Mouse (Mus musculus) G1E (cell line): ENCODE data around the gene Smc5. TPM values are rescaled to one million over a fixed set of nuclear protein-coding genes. Genes with fewer than 3 reads are reported as not detected.

ENCODE experiments used
- ATAC-seq: 2 replicates; pipeline ENCODE4 v1.8.0; 2016; ENCODE audit warnings: mild to moderate bottlenecking; ENCODE audit not compliant: insufficient number of reproducible peaks, poor library complexity, low FRiP score, severe bottlenecking; ENCODE audit errors: extremely low read depth
- DNase-seq: peaks from one replicate; pipeline ENCODE4 v3.0.0; 2012; ENCODE audit warnings: low spot score
- H3K27me3 ChIP-seq: 2 replicates; pipeline ENCODE4 v1.6.1; 2012; ENCODE audit warnings: mild to moderate bottlenecking, low read length, inconsistent platforms; ENCODE audit not compliant: insufficient read depth
- H3K36me3 ChIP-seq: replicated peaks from 2 replicates; pipeline ENCODE3; 2012; ENCODE audit warnings: mild to moderate bottlenecking, inconsistent platforms
- H3K4me1 ChIP-seq: 2 replicates; pipeline ENCODE4 v1.6.1; 2012; ENCODE audit warnings: low read depth, low read length, inconsistent platforms, mixed read lengths; ENCODE audit not compliant: insufficient read depth
- H3K4me3 ChIP-seq: 2 replicates; pipeline ENCODE4 v1.5.1; 2012; ENCODE audit warnings: low read depth, mild to moderate bottlenecking, inconsistent platforms, low read length, moderate library complexity, mixed read lengths
- H3K9me3 ChIP-seq: replicated peaks from 2 replicates; pipeline ENCODE4 v1.6.1; 2012; ENCODE audit warnings: inconsistent platforms
- CTCF ChIP-seq: IDR thresholded peaks from 2 replicates; pipeline ENCODE4 v1.5.1; 2012; ENCODE audit warnings: low read depth, low read length, inconsistent platforms, mixed read lengths
- GATA1 ChIP-seq: IDR thresholded peaks from 2 replicates; pipeline ENCODE4 v1.6.1; 2012; ENCODE audit warnings: borderline replicate concordance, low read length, inconsistent platforms, mixed read lengths
- GATA2 ChIP-seq: IDR thresholded peaks from 2 replicates; pipeline ENCODE4 v1.6.1; 2012; ENCODE audit warnings: low read depth, low read length, inconsistent platforms, borderline replicate concordance
- POLR2AphosphoS5 ChIP-seq: IDR thresholded peaks from 2 replicates; pipeline ENCODE4 v1.6.1; 2012; ENCODE audit warnings: low read depth, low read length, inconsistent platforms; ENCODE audit not compliant: insufficient replicate concordance
- TAL1 ChIP-seq: conservative IDR thresholded peaks from 2 replicates; pipeline ENCODE4 v1.6.1; 2012; ENCODE audit warnings: low read depth, low read length, inconsistent platforms, mixed read lengths
- polyA plus RNA-seq: library from polyadenylated mRNA; stranded (reverse); fragments of >175 nt; gene quantifications from 2 replicates; pipeline ENCODE4 v1.2.3, GENCODE M21; 2012
- total RNA-seq, 2 experiments: library from RNA; stranded (forward) in 1 of 2; stranded (reverse) in 1 of 2; fragments of 200-1000 nt in 1 of 2; fragments of >200 nt in 1 of 2; fragmentation: Nextera tagmentation in 1 of 2; gene quantifications; 2 replicates each; pipeline ENCODE4 v1.2.3; 2014 to 2017

The Smc5 gene
- total and polyA plus RNA-seq, 3 experiments = 11.3 to 241 (median 104) TPM

DNA sequence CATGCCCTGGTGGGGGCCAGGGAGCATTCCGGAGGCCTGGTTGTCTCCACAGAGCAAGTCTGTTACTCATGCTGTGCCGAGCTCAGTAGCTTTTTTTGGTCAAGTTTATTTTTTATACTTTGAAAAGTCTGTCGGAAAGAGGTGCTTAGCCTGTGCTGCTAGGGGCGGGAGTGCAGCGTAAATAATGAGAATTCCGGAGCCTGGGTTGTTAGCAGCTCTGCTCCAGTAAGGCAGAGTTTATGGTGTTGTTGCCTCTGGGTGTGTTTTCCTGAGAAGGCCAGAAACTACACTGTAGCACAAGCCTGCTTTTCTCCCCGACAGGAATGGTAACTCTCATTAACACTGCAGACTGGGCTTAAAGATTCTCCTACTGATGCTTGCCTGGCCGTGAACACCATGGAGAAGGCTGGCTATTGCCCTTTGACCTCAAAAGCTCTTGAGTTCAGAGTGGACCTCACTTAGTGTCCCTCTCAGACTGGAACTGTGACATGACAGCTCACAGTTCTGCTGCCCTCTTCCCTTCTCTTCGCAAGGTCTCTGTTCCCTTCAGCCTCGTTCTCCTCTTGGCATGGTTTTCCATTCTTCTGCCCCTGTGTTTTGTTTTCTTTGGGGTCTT, 113.8 kb downstream of the Smc5 start:
- H3K4me3 ChIP-seq = no peak overlapping the region
- TF ChIP-seq GATA2 (no peak), GATA1 (no peak), CTCF (no peak), TAL1 (no peak), POLR2AphosphoS5 (no peak)
- DNase-seq = no peak
- H3K36me3 ChIP-seq = peaks cover 63% of the 10 kb centered on the region
- ATAC-seq = no peak
- H3K4me1 ChIP-seq = peaks cover 28% of the 10 kb centered on the region
- no peaks in the 10 kb centered on the region for H3K27me3 ChIP-seq
- H3K9me3 ChIP-seq = no peaks in the 10 kb centered on the region

Other genes with a start within 250 kb of the Smc5 start
- gene Klf9, start 132.7 kb downstream of the Smc5 start, total RNA-seq (2014; fragmentation: Nextera tagmentation) = 70.7 and 71.1 TPM in 2 replicates
- gene Klf9, start 132.7 kb downstream of the Smc5 start, total RNA-seq (2017) = 28.7 and 32.4 TPM in 2 replicates
- 21.1 and 21.2 TPM in 2 replicates for gene Klf9, start 132.7 kb downstream of the Smc5 start, polyA plus RNA-seq
- gene Mamdc2, start 174.5 kb upstream of the Smc5 start, total RNA-seq (2014; fragmentation: Nextera tagmentation) = not detected in 2 replicates
- 0.05 and 0.06 TPM in 2 replicates for gene Mamdc2, start 174.5 kb upstream of the Smc5 start, total RNA-seq (2017)
- not detected in 2 replicates for gene Mamdc2, start 174.5 kb upstream of the Smc5 start, polyA plus RNA-seq